Mouse (Mus musculus) T-helper 2 cell (primary cell): Measurements from ENCODE around the gene Ivd.

Experiments used
- in situ Hi-C: fragments of 300-600 bp; cut with MboI, MseI; formaldehyde crosslinking; loops from one replicate; pipeline ENCODE4 v1.15.1; 2025; ENCODE audit warnings: high pct_unique_total_duplicates

Gene Ivd

DNA sequence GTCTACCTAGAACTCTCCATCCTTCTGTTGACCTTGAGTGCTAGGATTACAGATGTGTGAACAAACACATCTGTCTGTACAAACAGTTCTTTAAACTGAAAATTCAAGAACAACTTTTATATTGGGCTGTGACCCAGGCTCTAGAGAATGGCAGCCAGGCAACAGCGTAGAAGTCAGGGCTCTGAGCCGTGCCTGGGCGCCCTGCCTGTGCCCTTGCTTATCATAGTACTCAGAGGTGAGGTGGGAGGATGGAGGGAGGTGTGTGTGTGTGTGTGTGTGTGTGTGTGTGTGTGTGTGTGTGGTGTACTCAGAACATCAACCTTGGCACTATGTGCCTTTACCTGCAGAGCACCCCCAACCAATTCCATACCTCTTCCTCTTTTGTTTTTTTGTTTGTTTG, 46.0 kb downstream of the Ivd start:
- in situ Hi-C loops = no loop called here

DNA sequence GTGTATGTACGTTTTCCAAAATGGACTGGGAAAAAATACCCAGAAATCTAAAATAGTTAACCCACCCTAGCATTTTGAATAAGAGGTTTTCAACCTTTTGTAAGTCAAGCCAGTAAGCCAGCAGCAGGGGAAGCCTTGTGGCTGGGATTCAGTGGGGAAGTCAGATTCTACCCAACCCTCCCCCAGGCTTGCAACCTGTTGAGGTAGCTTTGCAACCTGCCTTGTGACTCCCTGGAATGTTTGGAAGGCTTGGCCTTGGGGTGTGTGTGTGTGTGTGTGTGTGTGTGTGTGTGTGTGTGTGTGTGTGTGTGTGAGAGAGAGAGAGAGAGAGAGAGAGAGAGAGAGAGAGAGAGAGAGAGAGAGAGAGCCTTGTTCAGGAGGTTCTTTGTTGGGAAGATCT, 47.4 kb downstream of the Ivd start:
- in situ Hi-C loops = no loop called here

GRCm38 (mm10) chr2:118910605-118911278, 49.0 kb downstream of the Ivd start:
- in situ Hi-C loops = no loop called here

DNA sequence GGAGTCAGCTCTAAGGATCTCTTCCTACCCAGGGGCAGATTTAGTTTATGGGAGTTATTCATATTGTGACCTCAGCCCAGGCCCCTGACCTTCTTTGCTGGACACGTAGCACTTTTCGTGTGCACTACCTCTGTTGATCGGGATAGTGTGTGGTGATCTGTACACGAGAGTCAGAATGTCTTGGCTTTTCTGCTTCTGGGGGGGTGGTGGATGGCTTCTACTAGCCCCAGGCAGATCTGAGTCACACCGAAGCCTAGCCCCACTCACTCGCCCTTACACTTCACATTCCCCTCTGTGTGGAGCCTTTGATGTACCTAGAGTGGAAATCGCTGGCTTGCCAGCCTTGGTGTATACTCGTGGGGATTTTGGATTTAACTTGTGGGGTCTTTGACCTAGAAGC, 51.0 kb downstream of the Ivd start:
- in situ Hi-C loops = no loop called here

DNA sequence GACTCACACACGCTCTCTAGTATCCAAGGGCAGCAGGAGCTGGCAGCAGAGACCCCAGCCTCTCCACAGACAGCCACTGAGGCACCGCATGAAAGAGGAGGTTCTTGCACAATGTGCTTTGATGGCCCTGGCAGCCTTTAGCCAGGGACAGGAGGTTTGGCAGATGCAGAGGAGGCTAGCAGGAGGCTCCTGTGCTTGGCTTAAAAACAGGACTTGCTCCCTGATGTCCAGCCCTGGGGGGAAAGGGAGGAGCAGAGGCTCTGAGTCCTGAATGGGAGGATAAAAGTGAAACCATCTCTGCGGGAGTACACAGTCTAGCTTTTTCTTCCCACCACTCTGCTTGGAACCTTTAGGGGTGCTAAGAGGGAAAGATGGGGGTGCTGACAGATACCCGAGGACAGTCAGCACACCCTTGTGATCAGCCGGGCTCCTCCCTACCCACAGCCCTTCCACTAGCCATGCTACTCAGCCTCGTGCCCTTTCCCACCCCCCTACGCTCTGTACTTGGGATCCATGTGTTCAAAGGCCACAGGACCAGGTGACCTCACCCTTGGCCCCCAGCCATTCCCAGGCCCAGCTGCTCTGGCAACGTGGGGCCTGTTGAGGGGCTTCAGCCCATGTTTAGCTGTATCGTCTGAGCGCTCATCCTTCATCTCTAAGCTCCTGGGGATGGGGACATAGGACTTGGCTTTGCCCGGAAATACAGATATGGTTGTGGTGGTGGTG, 52.0 kb downstream of the Ivd start:
- in situ Hi-C loops = no loop called here

- in situ Hi-C loops = no loop called here
Measured at GRCm38 (mm10) chr2:118914685-118915084, 52.9 kb downstream of the Ivd start.

DNA sequence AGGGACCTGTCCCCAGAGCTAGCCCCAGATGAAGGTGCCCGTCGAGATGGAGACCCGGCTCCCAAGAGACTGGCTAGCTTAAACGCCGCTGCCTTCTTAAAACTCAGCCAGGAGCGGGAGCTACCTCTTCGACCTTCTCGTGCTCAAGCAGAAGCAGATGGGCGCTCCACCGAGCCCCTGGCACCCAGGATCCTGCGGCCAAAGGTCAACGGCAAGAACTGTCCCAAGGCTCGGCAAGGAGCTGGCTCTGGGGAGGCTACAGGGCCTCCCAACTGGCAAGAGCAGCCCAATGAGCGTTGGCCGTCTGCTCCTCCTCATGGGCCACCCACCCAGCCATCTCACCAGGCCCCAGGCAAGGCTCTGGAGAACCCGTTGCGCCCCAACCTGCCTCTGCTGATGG, 54.7 kb downstream of the Ivd start:
- in situ Hi-C loops = no loop called here

DNA sequence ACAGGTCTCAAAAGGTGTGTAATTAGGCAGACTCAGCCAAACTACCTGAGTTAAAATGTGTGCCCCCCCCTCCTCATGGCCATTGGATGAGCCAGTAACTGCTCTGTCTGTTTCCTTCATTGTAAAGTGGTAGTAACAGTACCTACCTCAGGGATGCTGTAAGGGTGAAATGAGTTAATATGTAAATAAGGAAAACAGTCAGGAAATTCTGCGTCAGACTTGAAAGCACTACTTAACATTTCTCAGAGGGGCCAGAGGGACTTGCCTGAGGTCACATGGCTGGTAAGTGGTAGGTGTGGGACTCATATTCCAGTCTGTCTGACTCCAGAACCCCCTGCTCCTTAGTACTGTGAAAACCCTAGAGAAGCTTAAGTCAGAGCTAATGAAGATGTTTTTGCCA, 56.8 kb downstream of the Ivd start:
- in situ Hi-C loops = no loop called here

GRCm38 (mm10) chr2:118920428-118920827, 58.7 kb downstream of the Ivd start:
- in situ Hi-C loops = no loop called here

DNA sequence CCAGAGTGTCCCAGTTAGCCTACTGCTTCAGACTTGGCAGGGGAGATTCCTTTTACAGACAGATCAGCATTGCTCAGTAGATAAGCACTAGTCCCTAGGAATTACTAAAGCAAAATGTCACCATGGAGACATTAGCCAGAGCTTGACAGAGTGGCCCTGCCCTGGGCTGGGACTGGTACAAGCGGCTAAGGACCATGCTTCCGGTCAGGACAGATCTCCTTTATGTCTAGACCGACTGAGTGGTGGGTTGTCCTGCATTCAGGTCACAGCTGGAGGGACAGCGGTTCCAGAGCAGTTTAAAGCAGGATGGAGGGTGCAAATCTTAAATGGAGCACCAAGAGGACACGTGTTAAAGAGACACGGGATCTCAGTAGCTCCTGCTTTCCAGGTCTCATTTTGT, 64.2 kb downstream of the Ivd start:
- in situ Hi-C loops = no loop called here

- in situ Hi-C loops = no loop called here
Measured at GRCm38 (mm10) chr2:118926361-118926997, 64.7 kb downstream of the Ivd start, which contains the start of gene Chst14. Gene Chst14, plus strand, starts transcription at chr2:118926496.

GRCm38 (mm10) chr2:118926998-118927739, 65.4 kb downstream of the Ivd start:
- in situ Hi-C loops = no loop called here
